Mouse (Mus musculus) limb, embryonic 14.5 days (tissue): ENCODE measurements around the gene Slamf8. TPM values are rescaled to one million over a fixed set of nuclear protein-coding genes. Genes with fewer than 3 reads are reported as not detected.
A peak's percentile ranks its signal among the peaks of the same experiment; 100 is the strongest.

Source experiments
- ATAC-seq: fragments of 200-750 bp; cut with Nextera tagmentation; 2 replicates; pipeline ENCODE4 v1.8.0; 2017; ENCODE audit warnings: low read depth, moderate number of reproducible peaks, moderate TSS enrichment; ENCODE audit not compliant: low FRiP score
- DNase-seq: peaks from one replicate; pipeline ENCODE4 v3.0.0-alpha.2; 2015; ENCODE audit warnings: low spot score
- H3K27ac ChIP-seq: fragments of 300-500 bp; sonication (generic); replicated peaks from 2 replicates; pipeline ENCODE4 v1.5.1; 2014; ENCODE audit warnings: low read depth, mild to moderate bottlenecking, low read length, moderate library complexity, mixed read lengths
- H3K27me3 ChIP-seq: fragments of 300-500 bp; sonication (generic); 2 replicates; pipeline ENCODE4 v1.6.1; 2014; ENCODE audit warnings: low read length, mixed read lengths; ENCODE audit not compliant: control insufficient read depth, insufficient read depth
- H3K36me3 ChIP-seq: fragments of 300-500 bp; sonication (generic); 2 replicates; pipeline ENCODE4 v1.6.1; 2014; ENCODE audit warnings: mild to moderate bottlenecking, low read length, moderate library complexity, mixed read lengths; ENCODE audit not compliant: control insufficient read depth, insufficient read depth
- H3K4me1 ChIP-seq: fragments of 300-500 bp; sonication (generic); 2 replicates; pipeline ENCODE4 v1.6.1; 2014; ENCODE audit warnings: antibody characterized with exemption, low read length, mixed read lengths; ENCODE audit not compliant: control insufficient read depth, insufficient read depth
- H3K4me2 ChIP-seq: fragments of 300-500 bp; sonication (generic); replicated peaks from 2 replicates; pipeline ENCODE4 v1.6.1; 2014; ENCODE audit warnings: low read depth, mild to moderate bottlenecking, low read length, moderate library complexity; ENCODE audit not compliant: severe bottlenecking
- H3K4me3 ChIP-seq: fragments of 300-500 bp; sonication (generic); replicated peaks from 2 replicates; pipeline ENCODE4 v1.5.1; 2014; ENCODE audit warnings: low read length
- H3K9ac ChIP-seq: fragments of 300-500 bp; sonication (generic); 2 replicates; pipeline ENCODE4 v1.6.1; 2014; ENCODE audit warnings: mild to moderate bottlenecking, low read depth, low read length, moderate library complexity; ENCODE audit not compliant: severe bottlenecking
- H3K9me3 ChIP-seq: fragments of 300-500 bp; sonication (generic); 2 replicates; pipeline ENCODE4 v1.6.1; 2016; ENCODE audit warnings: low read length; ENCODE audit not compliant: control insufficient read depth
- POLR2A ChIP-seq: fragments of 200-500 bp; IDR thresholded peaks from 2 replicates; pipeline ENCODE4 v1.8.0; 2012; ENCODE audit warnings: inconsistent platforms, mild to moderate bottlenecking, moderate library complexity, borderline replicate concordance; ENCODE audit not compliant: insufficient read depth, insufficient read length; ENCODE audit errors: extremely low read depth
- WGBS: fragments of 180-500 bp; shearing (Covaris S2); extraction: QIAGEN DNeasy Blood & Tissue Kit; methylation state at CpG from one replicate; pipeline ENCODE4 v1.1.7; 2014; 5-methylcytosine and 5-hydroxymethylcytosine counted together
- polyA plus RNA-seq, 2 experiments: library from polyadenylated mRNA; depleted of rRNA in 1 of 2; stranded (reverse) in 1 of 2; unstranded in 1 of 2; fragments of >200 nt; fragmentation: Nextera tagmentation in 1 of 2; extraction: Ambion mirVana in 1 of 2; gene quantifications; 2 replicates each; pipeline versions ENCODE4 v1.2.1 to v1.2.3; 2012 to 2014

The Slamf8 gene
- polyA plus RNA-seq, 2 experiments, result 0.30 TPM; not detected in 1

- 27% methylated on average over 6 of the region's 6 CpGs for WGBS
- H3K4me2 ChIP-seq, result no peak overlapping the region
- H3K9me3 ChIP-seq, result no peaks in the 10 kb centered on the region
- peaks cover 8% of the 10 kb centered on the region for H3K4me1 ChIP-seq
- no peak for TF ChIP-seq POLR2A
- no peak overlapping the region for H3K4me3 ChIP-seq
- no peaks in the 10 kb centered on the region for H3K36me3 ChIP-seq
- no peak for DNase-seq
- no peak overlapping the region for H3K9ac ChIP-seq
- H3K27me3 ChIP-seq, result 0 out of 2 replicates have a peak, but pooled peaks cover 4% of the 10 kb centered on the region
- no peak for ATAC-seq
- no peak overlapping the region for H3K27ac ChIP-seq
Observed at GRCm38 (mm10) chr1:172539827-172540226, 50.5 kb downstream of the Slamf8 start.

GRCm38 (mm10) chr1:172535116-172535515, 55.3 kb downstream of the Slamf8 start:
- no peak for DNase-seq
- Histone ChIP-seq H3K4me2 (no peak overlapping the region), H3K27me3 (no peaks in the 10 kb centered on the region), H3K9me3 (no peaks in the 10 kb centered on the region), H3K27ac (no peak overlapping the region), H3K9ac (no peak overlapping the region), H3K4me3 (no peak overlapping the region), H3K36me3 (no peaks in the 10 kb centered on the region), H3K4me1 (peaks cover 25% of the 10 kb centered on the region)
- TF ChIP-seq POLR2A, result no peak
- ATAC-seq, result no peak
- WGBS, result 84% methylated on average over 16 of the region's 16 CpGs

- DNase-seq, result no peak
- no peak for TF ChIP-seq POLR2A
- Histone ChIP-seq H3K4me2 (peak overlapping the region; percentile 39), H3K9me3 (no peaks in the 10 kb centered on the region), H3K4me1 (peaks cover 21% of the 10 kb centered on the region), H3K27me3 (no peaks in the 10 kb centered on the region), H3K27ac (no peak overlapping the region), H3K4me3 (peak overlapping the region; percentile 15; the same call in 1 of the 2 replicates), H3K9ac (peak overlapping the region; percentile 5; the same call in 1 of the 2 replicates), H3K36me3 (no peaks in the 10 kb centered on the region)
- under 1% methylated on average over 13 of the region's 13 CpGs for WGBS
- peak; percentile 50; the same call in 1 of the 2 replicates for ATAC-seq
Observed at GRCm38 (mm10) chr1:172532551-172532950, 57.8 kb downstream of the Slamf8 start.

Other genes starting within 250 kb of the Slamf8 start
- 0.14 and 0.18 TPM in 2 replicates for gene Kcnj10, start 249.4 kb downstream of the Slamf8 start, polyA plus RNA-seq (2012; rRNA removed)
- 0.03 and 0.12 TPM in 2 replicates for gene Kcnj10, start 249.4 kb downstream of the Slamf8 start, polyA plus RNA-seq (2014; fragmentation: Nextera tagmentation; extraction: Ambion mirVana)
- 9.6 and 11.8 TPM in 2 replicates for gene Pigm, start 214.0 kb downstream of the Slamf8 start, polyA plus RNA-seq (2012; rRNA removed)
- 6.7 and 7.6 TPM in 2 replicates for gene Pigm, start 214.0 kb downstream of the Slamf8 start, polyA plus RNA-seq (2014; fragmentation: Nextera tagmentation; extraction: Ambion mirVana)
- gene Slamf9, start 115.2 kb downstream of the Slamf8 start, polyA plus RNA-seq (2012; rRNA removed), result 0.49 and 0.64 TPM in 2 replicates
- gene Slamf9, start 115.2 kb downstream of the Slamf8 start, polyA plus RNA-seq (2014; fragmentation: Nextera tagmentation; extraction: Ambion mirVana), result 0.51 and 0.75 TPM in 2 replicates
- 62.0 and 85.1 TPM in 2 replicates for gene Igsf9, start 108.8 kb downstream of the Slamf8 start, polyA plus RNA-seq (2012; rRNA removed)
- 29.6 and 35.0 TPM in 2 replicates for gene Igsf9, start 108.8 kb downstream of the Slamf8 start, polyA plus RNA-seq (2014; fragmentation: Nextera tagmentation; extraction: Ambion mirVana)
- gene Tagln2, start 90.5 kb downstream of the Slamf8 start, polyA plus RNA-seq (2012; rRNA removed), result 134 and 151 TPM in 2 replicates
- 138 and 155 TPM in 2 replicates for gene Tagln2, start 90.5 kb downstream of the Slamf8 start, polyA plus RNA-seq (2014; fragmentation: Nextera tagmentation; extraction: Ambion mirVana)
- 0.70 and 1.3 TPM in 2 replicates for gene Cfap45, start 69.8 kb downstream of the Slamf8 start, polyA plus RNA-seq (2012; rRNA removed)
- 0.97 and 0.98 TPM in 2 replicates for gene Cfap45, start 69.8 kb downstream of the Slamf8 start, polyA plus RNA-seq (2014; fragmentation: Nextera tagmentation; extraction: Ambion mirVana)
- gene Vsig8, start 34.6 kb downstream of the Slamf8 start, polyA plus RNA-seq (2012; rRNA removed), result 0.23 and 0.49 TPM in 2 replicates
- gene Vsig8, start 34.6 kb downstream of the Slamf8 start, polyA plus RNA-seq (2014; fragmentation: Nextera tagmentation; extraction: Ambion mirVana), result 0.30 and 0.40 TPM in 2 replicates
- 1.4 and 1.5 TPM in 2 replicates for gene Fcrl6, start 12.0 kb upstream of the Slamf8 start, polyA plus RNA-seq (2012; rRNA removed)
- 0.72 and 1.5 TPM in 2 replicates for gene Fcrl6, start 12.0 kb upstream of the Slamf8 start, polyA plus RNA-seq (2014; fragmentation: Nextera tagmentation; extraction: Ambion mirVana)
- gene Dusp23, start 42.4 kb upstream of the Slamf8 start, polyA plus RNA-seq (2012; rRNA removed), result 13.5 and 17.2 TPM in 2 replicates
- 11.3 and 12.9 TPM in 2 replicates for gene Dusp23, start 42.4 kb upstream of the Slamf8 start, polyA plus RNA-seq (2014; fragmentation: Nextera tagmentation; extraction: Ambion mirVana)
- 0.04 TPM in 1 of 2 replicates, not detected in the other for gene Crp, start 107.5 kb upstream of the Slamf8 start, polyA plus RNA-seq (2012; rRNA removed)
- gene Crp, start 107.5 kb upstream of the Slamf8 start, polyA plus RNA-seq (2014; fragmentation: Nextera tagmentation; extraction: Ambion mirVana), result not detected in 2 replicates